Mouse (Mus musculus) R1 (cell line): Measurements from ENCODE around the gene Cachd1.

Experiments used
- DNase-seq: peaks from one replicate; pipeline ENCODE4 v3.0.0-alpha.2; 2018; ENCODE audit warnings: low read depth, low spot score

The Cachd1 gene

GRCm38 (mm10) chr4:100790176-100790575, 13.7 kb downstream of the Cachd1 start:
- DNase-seq = no peak

- DNase-seq = peak; percentile 91
Observed at GRCm38 (mm10) chr4:100793147-100793546, 16.7 kb downstream of the Cachd1 start.

- DNase-seq = no peak
Observed at GRCm38 (mm10) chr4:100795523-100795922, 19.0 kb downstream of the Cachd1 start.

GRCm38 (mm10) chr4:100800730-100801442, 24.4 kb downstream of the Cachd1 start:
- DNase-seq = no peak

- DNase-seq = no peak
Observed at GRCm38 (mm10) chr4:100801443-100801786, 24.9 kb downstream of the Cachd1 start.

GRCm38 (mm10) chr4:100811057-100811695, 34.7 kb downstream of the Cachd1 start:
- peak; percentile 62 for DNase-seq

- DNase-seq = peak; percentile 88
Observed at GRCm38 (mm10) chr4:100811802-100812510, 35.5 kb downstream of the Cachd1 start.

- DNase-seq = no peak
Observed at GRCm38 (mm10) chr4:100813767-100814461, 37.4 kb downstream of the Cachd1 start.

- DNase-seq = no peak
Observed at GRCm38 (mm10) chr4:100819238-100819637, 42.8 kb downstream of the Cachd1 start.

- DNase-seq = no peak
Observed at GRCm38 (mm10) chr4:100822526-100822925, 46.1 kb downstream of the Cachd1 start.

GRCm38 (mm10) chr4:100827374-100827773, 50.9 kb downstream of the Cachd1 start:
- DNase-seq = peak; percentile 64

- no peak for DNase-seq
Observed at GRCm38 (mm10) chr4:100828737-100829136, 52.3 kb downstream of the Cachd1 start.

- no peak for DNase-seq
Observed at GRCm38 (mm10) chr4:100837205-100837604, 60.7 kb downstream of the Cachd1 start.

GRCm38 (mm10) chr4:100842629-100843028, 66.2 kb downstream of the Cachd1 start:
- peak; percentile 37 for DNase-seq

- no peak for DNase-seq
Observed at GRCm38 (mm10) chr4:100843119-100843518, 66.6 kb downstream of the Cachd1 start.

- DNase-seq = peak; percentile 79
Observed at GRCm38 (mm10) chr4:100850846-100851495, 74.5 kb downstream of the Cachd1 start.

GRCm38 (mm10) chr4:100852448-100852847, 76.0 kb downstream of the Cachd1 start:
- no peak for DNase-seq

- no peak for DNase-seq
Observed at GRCm38 (mm10) chr4:100853426-100853825, 77.0 kb downstream of the Cachd1 start.

GRCm38 (mm10) chr4:100855373-100855772, 78.9 kb downstream of the Cachd1 start:
- no peak for DNase-seq

GRCm38 (mm10) chr4:100857411-100857869, 81.0 kb downstream of the Cachd1 start:
- DNase-seq = no peak

- DNase-seq = no peak
Observed at GRCm38 (mm10) chr4:100863861-100864428, 87.5 kb downstream of the Cachd1 start.
